Mouse (Mus musculus): ENCODE measurements around the gene Uap1l1. TPM values are rescaled to one million over a fixed set of nuclear protein-coding genes. Genes with fewer than 3 reads are reported as not detected.
A peak's percentile ranks its signal among the peaks of the same experiment; 100 is the strongest.

The Uap1l1 gene
- polyA plus RNA-seq, 1 experiment from 2014 or later: 21.3 TPM

DNA sequence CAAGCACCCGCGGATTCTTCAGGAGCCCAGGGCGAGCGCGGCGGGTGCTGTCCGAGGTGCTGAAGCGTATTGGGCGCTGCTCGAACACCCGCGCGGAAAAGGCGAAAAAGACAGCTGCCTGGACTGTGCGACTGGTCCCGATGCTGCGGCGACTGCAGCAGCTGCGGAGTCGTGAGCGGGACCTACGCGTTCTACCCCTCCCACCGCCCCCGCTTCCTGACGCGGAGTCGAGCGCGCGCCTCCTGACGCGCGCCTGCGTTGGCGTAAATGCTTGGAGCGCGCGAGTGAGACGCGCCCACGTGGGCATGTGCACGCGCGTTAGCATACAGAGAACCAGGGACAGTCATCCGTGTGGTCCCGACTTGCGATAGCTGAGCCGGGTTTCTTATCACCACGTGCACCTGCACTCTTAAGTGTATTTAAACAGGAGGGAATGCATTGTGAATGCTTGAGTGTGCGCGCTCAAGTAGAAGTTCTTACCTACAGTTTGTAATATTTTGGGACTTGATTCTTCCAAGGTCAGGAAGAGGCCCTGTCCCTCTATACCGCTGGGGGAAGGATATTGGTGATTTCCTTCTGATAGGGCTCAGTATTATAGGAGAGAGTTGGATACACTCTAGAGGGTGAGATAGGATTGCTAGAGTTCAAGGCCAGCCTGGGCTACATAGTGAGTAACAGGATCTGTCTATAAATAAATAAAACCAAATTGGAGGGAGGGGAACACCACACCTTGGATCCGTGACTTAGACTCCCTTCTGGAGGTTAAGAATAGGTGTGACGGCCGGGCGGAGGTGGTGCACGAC, 46.3 kb downstream of the Uap1l1 start, which contains the start of gene Grin1:
TSS of gene Grin1 (minus strand) at position 217 of the 803 bp plus-strand sequence.
- peak; percentile 71 for DNase-seq (ENCODE audit: low spot score)

DNA sequence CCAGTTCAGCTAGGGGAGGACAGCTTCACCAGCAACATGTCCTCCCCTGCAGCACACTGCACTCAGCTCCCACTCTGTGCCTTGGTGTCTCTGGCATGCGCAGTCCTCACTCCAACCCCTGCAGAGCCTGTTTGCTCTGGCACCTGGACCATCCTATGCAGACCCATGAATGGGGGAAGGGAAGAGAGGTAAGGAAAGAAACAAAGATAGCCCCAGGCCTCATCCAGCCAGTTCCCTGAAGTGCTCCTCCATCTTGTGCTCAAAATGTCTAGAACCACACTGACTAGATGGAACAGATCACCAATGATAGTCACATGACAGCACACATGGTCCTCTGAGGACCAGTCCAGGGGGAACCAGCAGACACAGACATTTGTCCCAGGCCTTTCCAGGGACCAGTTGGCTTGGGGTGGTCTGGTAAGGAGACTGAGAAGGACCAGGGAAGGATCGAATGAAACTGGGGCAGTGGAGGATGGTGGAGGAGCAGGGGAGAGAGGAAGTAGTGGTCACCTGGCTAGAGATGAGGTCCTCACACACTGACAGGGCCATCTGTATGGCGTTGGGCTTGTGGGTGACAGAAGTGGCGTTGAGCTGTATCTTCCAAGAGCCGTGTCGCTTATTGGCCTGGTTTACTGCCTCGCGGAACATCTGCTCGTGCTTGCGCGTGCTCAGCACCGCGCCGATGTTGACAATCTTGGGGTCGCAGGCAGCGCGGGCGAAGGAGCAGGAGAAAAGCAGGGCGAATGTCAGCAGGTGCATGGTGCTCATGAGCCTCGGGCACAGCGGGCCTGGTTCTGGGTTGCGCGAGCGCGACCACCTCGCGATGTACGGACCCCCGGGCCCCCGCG, 47.1 kb downstream of the Uap1l1 start:
- DNase-seq (ENCODE audit: low spot score): no peak

DNA sequence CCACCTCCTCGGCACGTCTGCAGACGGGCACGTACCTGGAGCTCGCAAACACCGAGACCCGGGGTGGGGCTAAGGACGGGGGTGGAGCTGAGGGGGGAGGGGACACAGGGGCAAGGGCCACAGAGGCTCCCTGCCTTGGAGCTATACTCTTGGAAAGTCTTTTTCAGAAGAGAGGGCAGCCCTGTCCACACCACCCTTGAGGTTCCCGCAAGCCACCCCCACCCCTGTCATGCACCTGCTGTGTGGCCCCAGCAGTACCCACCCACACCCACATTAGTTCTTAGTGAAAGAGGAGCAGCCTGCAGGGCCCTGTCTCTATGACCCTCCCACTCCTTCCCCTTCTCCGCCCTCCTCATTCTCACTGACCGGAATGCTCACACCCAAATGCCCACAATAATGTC, 54.0 kb downstream of the Uap1l1 start:
- no peak for DNase-seq (ENCODE audit: low spot score)

DNA sequence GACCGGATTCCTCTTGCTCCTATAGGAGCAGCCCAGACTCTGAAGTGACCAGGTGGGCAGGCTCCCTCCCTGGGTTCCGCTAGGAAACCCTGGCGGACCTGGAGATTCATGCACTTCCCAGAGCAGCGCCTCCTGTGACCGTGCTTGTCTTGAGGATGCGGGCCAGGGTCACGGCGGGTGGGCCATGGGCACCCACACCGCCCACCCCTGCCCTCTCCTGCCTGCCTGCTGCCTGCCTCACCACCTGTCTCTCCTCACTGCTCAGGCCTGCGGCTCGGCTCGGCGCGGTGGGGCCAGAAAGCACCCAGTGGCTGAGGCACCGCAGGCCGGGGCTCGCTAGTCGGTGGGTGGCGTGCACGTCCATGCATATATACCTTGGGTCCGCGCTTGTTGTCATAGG, 54.5 kb downstream of the Uap1l1 start:
- no peak for DNase-seq (ENCODE audit: low spot score)

DNA sequence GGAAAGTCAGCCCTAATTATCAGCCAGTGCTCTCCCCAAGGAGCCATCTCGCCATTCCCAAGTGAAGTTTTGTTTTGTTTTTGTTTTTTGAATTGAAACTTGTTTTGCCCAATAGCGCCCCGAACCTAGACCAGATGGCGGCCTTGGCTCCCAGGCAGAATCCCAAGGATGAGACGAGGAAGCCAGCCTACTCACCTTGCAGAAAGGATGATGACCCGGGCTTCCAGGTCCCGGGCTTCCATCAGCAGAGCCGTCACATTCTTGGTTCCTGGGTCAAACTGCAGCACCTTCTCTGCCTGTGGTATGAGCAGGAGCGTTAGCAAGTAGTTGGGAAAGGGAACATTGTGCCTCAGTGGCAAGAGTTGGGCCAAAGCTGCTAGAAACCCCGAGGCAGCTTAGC, 55.3 kb downstream of the Uap1l1 start:
- DNase-seq (ENCODE audit: low spot score): no peak

Other genes with a start within 250 kb of the Uap1l1 start
- gene Nrarp, start 184.9 kb downstream of the Uap1l1 start, polyA plus RNA-seq (2015; fragmentation: Nextera tagmentation; extraction: Ambion mirVana): 9.5 TPM in 2 replicates
- gene Tor4a, start 168.8 kb downstream of the Uap1l1 start, polyA plus RNA-seq (2015; fragmentation: Nextera tagmentation; extraction: Ambion mirVana): 23.5 and 25.6 TPM in 2 replicates
- 73.3 and 78.1 TPM in 2 replicates for gene Nelfb, start 154.2 kb downstream of the Uap1l1 start, polyA plus RNA-seq (2015; fragmentation: Nextera tagmentation; extraction: Ambion mirVana)
- 0.14 TPM in 1 of 2 replicates, not detected in the other for gene Stpg3, start 151.0 kb downstream of the Uap1l1 start, polyA plus RNA-seq (2015; fragmentation: Nextera tagmentation; extraction: Ambion mirVana)
- gene Fam166a, start 146.9 kb downstream of the Uap1l1 start, polyA plus RNA-seq (2015; fragmentation: Nextera tagmentation; extraction: Ambion mirVana): 0.34 TPM in 1 of 2 replicates, not detected in the other
- gene Tubb4b, start 141.0 kb downstream of the Uap1l1 start, polyA plus RNA-seq (2015; fragmentation: Nextera tagmentation; extraction: Ambion mirVana): 460 and 503 TPM in 2 replicates
- 0.05 TPM in 1 of 2 replicates, not detected in the other for gene Slc34a3, start 131.3 kb downstream of the Uap1l1 start, polyA plus RNA-seq (2015; fragmentation: Nextera tagmentation; extraction: Ambion mirVana)
- not detected in 2 replicates for gene Rnf224, start 128.9 kb downstream of the Uap1l1 start, polyA plus RNA-seq (2015; fragmentation: Nextera tagmentation; extraction: Ambion mirVana)
- 0.80 and 1.2 TPM in 2 replicates for gene Rnf208, start 123.4 kb downstream of the Uap1l1 start, polyA plus RNA-seq (2015; fragmentation: Nextera tagmentation; extraction: Ambion mirVana)
- gene Cysrt1, start 123.2 kb downstream of the Uap1l1 start, polyA plus RNA-seq (2015; fragmentation: Nextera tagmentation; extraction: Ambion mirVana): 0.19 and 0.33 TPM in 2 replicates
- 3.4 and 4.9 TPM in 2 replicates for gene AL732309.1, start 118.8 kb downstream of the Uap1l1 start, polyA plus RNA-seq (2015; fragmentation: Nextera tagmentation; extraction: Ambion mirVana)
- 43.1 and 47.4 TPM in 2 replicates for gene Tmem203, start 110.2 kb downstream of the Uap1l1 start, polyA plus RNA-seq (2015; fragmentation: Nextera tagmentation; extraction: Ambion mirVana)
- gene Tprn, start 103.1 kb downstream of the Uap1l1 start, polyA plus RNA-seq (2015; fragmentation: Nextera tagmentation; extraction: Ambion mirVana): 10.2 and 12.6 TPM in 2 replicates
- 322 and 323 TPM in 2 replicates for gene Ssna1, start 93.2 kb downstream of the Uap1l1 start, polyA plus RNA-seq (2015; fragmentation: Nextera tagmentation; extraction: Ambion mirVana)
- gene Anapc2, start 93.2 kb downstream of the Uap1l1 start, polyA plus RNA-seq (2015; fragmentation: Nextera tagmentation; extraction: Ambion mirVana): 71.5 and 80.6 TPM in 2 replicates
- gene Tmem210, start 77.5 kb downstream of the Uap1l1 start, polyA plus RNA-seq (2015; fragmentation: Nextera tagmentation; extraction: Ambion mirVana): not detected in 2 replicates
- 1.4 and 3.6 TPM in 2 replicates for gene Lrrc26, start 75.8 kb downstream of the Uap1l1 start, polyA plus RNA-seq (2015; fragmentation: Nextera tagmentation; extraction: Ambion mirVana)
- gene Grin1, start 46.5 kb downstream of the Uap1l1 start, polyA plus RNA-seq (2015; fragmentation: Nextera tagmentation; extraction: Ambion mirVana): 0.12 and 0.21 TPM in 2 replicates
- 37.1 and 40.7 TPM in 2 replicates for gene Man1b1, start 33.3 kb downstream of the Uap1l1 start, polyA plus RNA-seq (2015; fragmentation: Nextera tagmentation; extraction: Ambion mirVana)
- 8.7 and 9.1 TPM in 2 replicates for gene Dpp7, start 9.3 kb downstream of the Uap1l1 start, polyA plus RNA-seq (2015; fragmentation: Nextera tagmentation; extraction: Ambion mirVana)
- 22.8 and 25.4 TPM in 2 replicates for gene Sapcd2, start 6.6 kb upstream of the Uap1l1 start, polyA plus RNA-seq (2015; fragmentation: Nextera tagmentation; extraction: Ambion mirVana)
- 7.6 and 9.0 TPM in 2 replicates for gene Entpd2, start 30.2 kb upstream of the Uap1l1 start, polyA plus RNA-seq (2015; fragmentation: Nextera tagmentation; extraction: Ambion mirVana)
- gene Npdc1, start 33.7 kb upstream of the Uap1l1 start, polyA plus RNA-seq (2015; fragmentation: Nextera tagmentation; extraction: Ambion mirVana): 6.3 and 7.2 TPM in 2 replicates
- 1.4 and 1.8 TPM in 2 replicates for gene Fut7, start 57.6 kb upstream of the Uap1l1 start, polyA plus RNA-seq (2015; fragmentation: Nextera tagmentation; extraction: Ambion mirVana)
- gene Abca2, start 63.0 kb upstream of the Uap1l1 start, polyA plus RNA-seq (2015; fragmentation: Nextera tagmentation; extraction: Ambion mirVana): 3.3 and 4.7 TPM in 2 replicates
- 3.6 and 4.7 TPM in 2 replicates for gene Clic3, start 91.2 kb upstream of the Uap1l1 start, polyA plus RNA-seq (2015; fragmentation: Nextera tagmentation; extraction: Ambion mirVana)
- gene Paxx, start 95.4 kb upstream of the Uap1l1 start, polyA plus RNA-seq (2015; fragmentation: Nextera tagmentation; extraction: Ambion mirVana): 72.4 and 83.3 TPM in 2 replicates
- gene Ptgds, start 104.4 kb upstream of the Uap1l1 start, polyA plus RNA-seq (2015; fragmentation: Nextera tagmentation; extraction: Ambion mirVana): 6.3 TPM in 2 replicates
- not detected in 2 replicates for gene Lcn12, start 128.2 kb upstream of the Uap1l1 start, polyA plus RNA-seq (2015; fragmentation: Nextera tagmentation; extraction: Ambion mirVana)
- 44.3 and 47.2 TPM in 2 replicates for gene Fbxw5, start 135.1 kb upstream of the Uap1l1 start, polyA plus RNA-seq (2015; fragmentation: Nextera tagmentation; extraction: Ambion mirVana)
- gene C8g, start 136.0 kb upstream of the Uap1l1 start, polyA plus RNA-seq (2015; fragmentation: Nextera tagmentation; extraction: Ambion mirVana): 5.6 and 6.4 TPM in 2 replicates
- 58.1 and 59.1 TPM in 2 replicates for gene Traf2, start 181.3 kb upstream of the Uap1l1 start, polyA plus RNA-seq (2015; fragmentation: Nextera tagmentation; extraction: Ambion mirVana)
- gene Edf1, start 192.2 kb upstream of the Uap1l1 start, polyA plus RNA-seq (2015; fragmentation: Nextera tagmentation; extraction: Ambion mirVana): 466 and 515 TPM in 2 replicates
- 0.53 and 1.0 TPM in 2 replicates for gene Mamdc4, start 209.2 kb upstream of the Uap1l1 start, polyA plus RNA-seq (2015; fragmentation: Nextera tagmentation; extraction: Ambion mirVana)
- gene Phpt1, start 209.5 kb upstream of the Uap1l1 start, polyA plus RNA-seq (2015; fragmentation: Nextera tagmentation; extraction: Ambion mirVana): 184 and 191 TPM in 2 replicates
- 0.04 and 0.49 TPM in 2 replicates for gene Ajm1, start 216.1 kb upstream of the Uap1l1 start, polyA plus RNA-seq (2015; fragmentation: Nextera tagmentation; extraction: Ambion mirVana)
- gene Rabl6, start 242.8 kb upstream of the Uap1l1 start, polyA plus RNA-seq (2015; fragmentation: Nextera tagmentation; extraction: Ambion mirVana): 30.3 and 39.7 TPM in 2 replicates

All from thymus, postnatal 0 days (tissue).